Mouse (Mus musculus): ENCODE results near the gene Ly6g6c.

Gene Ly6g6c

DNA sequence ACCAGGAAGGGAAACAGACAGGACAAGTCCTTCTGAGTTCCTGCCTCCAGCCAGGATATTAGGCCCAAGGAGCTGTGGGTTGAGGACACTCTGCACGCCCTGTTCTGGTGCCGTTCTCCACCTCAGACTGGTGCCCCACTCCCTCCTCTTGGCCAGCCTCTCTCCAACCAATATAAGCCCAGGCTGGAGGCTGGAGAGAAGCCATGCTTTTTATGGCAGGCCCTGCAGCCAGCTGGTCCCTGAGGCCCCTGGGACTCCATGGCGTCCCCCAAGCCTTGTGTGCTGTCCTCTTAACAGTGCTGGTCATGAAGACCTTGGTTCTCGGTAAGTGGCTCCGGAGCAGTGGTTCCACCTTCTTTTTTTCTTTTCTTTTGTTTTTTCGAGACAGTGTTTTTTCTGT lies 42.9 kb downstream of the Ly6g6c start, which contains the start of gene Ly6g5c:
Gene Ly6g5c, plus strand, starts transcription at position 183 of the 400 bp plus-strand sequence.
- DNase-seq (ENCODE audit: low spot score in 2 of 2) = peak in 1 of 2 experiments; percentile 46

- DNase-seq (ENCODE audit: low spot score in 2 of 2) = no peak
Observed at GRCm38 (mm10) chr17:35111774-35112173, 46.6 kb downstream of the Ly6g6c start.

- DNase-seq (ENCODE audit: low spot score in 2 of 2) = no peak
Observed at GRCm38 (mm10) chr17:35115046-35116019, 50.1 kb downstream of the Ly6g6c start, which contains the start of gene Ly6g5b. Gene Ly6g5b, minus strand, starts transcription at chr17:35115428.
